Mouse (Mus musculus): Measurements from ENCODE around the gene Gm40193. TPM values are rescaled to one million over a fixed set of nuclear protein-coding genes. Genes with fewer than 3 reads are reported as not detected.
"Not testable (repeated sequence)": the region's sequence is repeated elsewhere in the genome, so short reads cannot be mapped to it uniquely, and the experiment has no call there.

The Gm40193 gene
- total and polyA plus RNA-seq, 2 experiments from 2014 or later, result not detected

GRCm38 (mm10) chr11:70577201-70577600, 44.5 kb upstream of the Gm40193 start:
- DNase-seq (ENCODE audit: low spot score), result no peak
- Histone ChIP-seq H3K27me3 (ENCODE audit: insufficient read depth, low read length) (no peaks in the 10 kb centered on the region), H3K36me3 (ENCODE audit: insufficient read depth, low read length) (no peaks in the 10 kb centered on the region; the same call in 1 of the 2 replicates), H3K9ac (replicated peaks; ENCODE audit: low read length, poor library complexity, severe bottlenecking) (no peak overlapping the region), H3K4me3 (ENCODE audit: low read depth, low read length) (no peak overlapping the region), H3K4me1 (ENCODE audit: insufficient read depth, low read length) (0 out of 2 replicates have a peak, but pooled peaks cover 4% of the 10 kb centered on the region), H3K27ac (ENCODE audit: low read depth, low read length) (no peak overlapping the region), H3K9me3 (ENCODE audit: low read length) (no peaks in the 10 kb centered on the region), H3K4me2 (ENCODE audit: low read depth, low read length, poor library complexity, severe bottlenecking) (no peak overlapping the region)
- TF ChIP-seq CTCF (IDR thresholded peaks at IDR 0.05), result no peak
- WGBS, result 82% methylated on average over 3 of the region's 3 CpGs
- no peak for ATAC-seq (ENCODE audit: low FRiP score)

- DNase-seq (ENCODE audit: low spot score), result no peak
These were observed 41.1 kb upstream of the Gm40193 start for GRCm38 (mm10) chr11:70573872-70574271.

GRCm38 (mm10) chr11:70572348-70572902, 39.7 kb upstream of the Gm40193 start:
- TF ChIP-seq CTCF (IDR thresholded peaks at IDR 0.05), result no peak
- ATAC-seq (ENCODE audit: low FRiP score) (no peak), DNase-seq (ENCODE audit: low spot score) (no peak)
- Histone ChIP-seq H3K4me3 (ENCODE audit: low read depth, low read length) (no peak overlapping the region), H3K36me3 (ENCODE audit: insufficient read depth, low read length) (peaks cover 7% of the 10 kb centered on the region; the same call in 1 of the 2 replicates), H3K9me3 (ENCODE audit: low read length) (no peaks in the 10 kb centered on the region), H3K27me3 (ENCODE audit: insufficient read depth, low read length) (no peaks in the 10 kb centered on the region), H3K4me1 (ENCODE audit: insufficient read depth, low read length) (no peaks in the 10 kb centered on the region), H3K9ac (replicated peaks; ENCODE audit: low read length, poor library complexity, severe bottlenecking) (no peak overlapping the region), H3K27ac (ENCODE audit: low read depth, low read length) (no peak overlapping the region), H3K4me2 (ENCODE audit: low read depth, low read length, poor library complexity, severe bottlenecking) (no peak overlapping the region)
- 64% methylated on average over 5 of the region's 5 CpGs for WGBS

More at GRCm38 (mm10) chr11:70573872-70574271, 41.1 kb upstream of the Gm40193 start:
- 59% methylated on average over 6 of the region's 6 CpGs for WGBS
- no peak for ATAC-seq (ENCODE audit: low FRiP score)
- Histone ChIP-seq H3K27ac (ENCODE audit: low read depth, low read length) (no peak overlapping the region), H3K4me2 (ENCODE audit: low read depth, low read length, poor library complexity, severe bottlenecking) (no peak overlapping the region), H3K9ac (replicated peaks; ENCODE audit: low read length, poor library complexity, severe bottlenecking) (no peak overlapping the region), H3K27me3 (ENCODE audit: insufficient read depth, low read length) (no peaks in the 10 kb centered on the region), H3K4me1 (ENCODE audit: insufficient read depth, low read length) (0 out of 2 replicates have a peak, but pooled peaks cover 3% of the 10 kb centered on the region), H3K9me3 (ENCODE audit: low read length) (no peaks in the 10 kb centered on the region), H3K4me3 (ENCODE audit: low read depth, low read length) (no peak overlapping the region), H3K36me3 (ENCODE audit: insufficient read depth, low read length) (no peaks in the 10 kb centered on the region; the same call in 1 of the 2 replicates)
- no peak for TF ChIP-seq CTCF (IDR thresholded peaks at IDR 0.05)

DNA sequence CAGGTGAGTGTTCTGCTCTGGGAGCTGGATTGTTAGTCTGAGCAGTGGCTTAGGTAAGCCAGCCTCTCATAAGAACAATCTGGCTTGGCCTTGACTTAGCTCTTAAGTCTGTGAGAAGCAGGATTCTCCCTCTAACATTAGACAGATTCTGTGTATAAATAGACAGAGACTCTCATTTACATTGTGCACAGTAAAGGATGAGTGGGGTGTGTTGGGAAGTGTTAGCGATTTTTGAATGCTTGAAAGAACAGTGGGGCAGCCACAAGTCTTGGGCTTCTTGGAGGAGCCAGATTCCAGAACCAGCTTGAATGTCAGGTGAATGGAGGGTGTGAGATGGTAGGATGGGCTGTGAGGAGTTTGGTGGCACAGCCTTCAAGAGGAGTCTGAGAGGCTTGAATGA, 38.9 kb upstream of the Gm40193 start:
- no peak for TF ChIP-seq CTCF (IDR thresholded peaks at IDR 0.05)
- Histone ChIP-seq H3K36me3 (ENCODE audit: insufficient read depth, low read length) (peaks cover 10% of the 10 kb centered on the region; the same call in 1 of the 2 replicates), H3K4me3 (ENCODE audit: low read depth, low read length) (no peak overlapping the region), H3K9ac (replicated peaks; ENCODE audit: low read length, poor library complexity, severe bottlenecking) (no peak overlapping the region), H3K4me2 (ENCODE audit: low read depth, low read length, poor library complexity, severe bottlenecking) (no peak overlapping the region), H3K27ac (ENCODE audit: low read depth, low read length) (no peak overlapping the region), H3K27me3 (ENCODE audit: insufficient read depth, low read length) (no peaks in the 10 kb centered on the region), H3K4me1 (ENCODE audit: insufficient read depth, low read length) (no peaks in the 10 kb centered on the region), H3K9me3 (ENCODE audit: low read length) (no peaks in the 10 kb centered on the region)
- 82% methylated on average over 1 of the region's 1 CpGs for WGBS
- ATAC-seq (ENCODE audit: low FRiP score), result no peak
- no peak for DNase-seq (ENCODE audit: low spot score)

- H3K4me3 ChIP-seq (ENCODE audit: low read depth, low read length); DNase-seq (ENCODE audit: low spot score); H3K4me2 ChIP-seq (ENCODE audit: low read depth, low read length, poor library complexity, severe bottlenecking); H3K9ac ChIP-seq (replicated peaks; ENCODE audit: low read length, poor library complexity, severe bottlenecking); H3K4me1 ChIP-seq (ENCODE audit: insufficient read depth, low read length); H3K27ac ChIP-seq (ENCODE audit: low read depth, low read length); H3K27me3 ChIP-seq (ENCODE audit: insufficient read depth, low read length); H3K9me3 ChIP-seq (ENCODE audit: low read length); ATAC-seq (ENCODE audit: low FRiP score): not testable (repeated sequence)
- WGBS, result 93% methylated on average over 1 of the region's 1 CpGs
- peaks cover 10% of the 10 kb centered on the region; the same call in 1 of the 2 replicates for H3K36me3 ChIP-seq (ENCODE audit: insufficient read depth, low read length)
These were observed 37.9 kb upstream of the Gm40193 start for GRCm38 (mm10) chr11:70570614-70571013.

DNA sequence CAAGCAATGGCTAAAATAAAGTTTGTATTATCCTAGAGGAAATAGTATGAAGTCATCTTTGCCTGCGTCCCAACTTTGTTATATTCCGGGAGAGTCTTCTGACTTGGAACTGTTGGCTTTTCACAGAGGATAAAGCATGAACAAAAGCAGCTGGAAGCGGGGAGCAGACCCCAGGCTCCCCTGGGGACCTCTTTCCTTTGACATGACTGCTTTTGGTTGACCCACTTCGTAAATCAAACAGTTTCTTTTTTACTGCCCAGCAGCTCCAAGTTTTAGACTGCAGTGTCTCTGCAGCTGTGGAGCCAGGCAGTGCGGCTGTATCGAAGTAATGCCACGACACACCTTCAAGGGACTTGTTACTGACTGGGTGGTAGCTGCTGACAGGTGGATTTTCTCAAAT, 33.8 kb upstream of the Gm40193 start:
- H3K4me2 ChIP-seq (ENCODE audit: low read depth, low read length, poor library complexity, severe bottlenecking), result no peak overlapping the region
- ATAC-seq (ENCODE audit: low FRiP score), result no peak
- no peak for TF ChIP-seq CTCF (IDR thresholded peaks at IDR 0.05)
- no peak for DNase-seq (ENCODE audit: low spot score)
- peaks cover 10% of the 10 kb centered on the region; the same call in 1 of the 2 replicates for H3K36me3 ChIP-seq (ENCODE audit: insufficient read depth, low read length)
- H3K9me3 ChIP-seq (ENCODE audit: low read length), result no peaks in the 10 kb centered on the region
- WGBS, result 57% methylated on average over 7 of the region's 7 CpGs
- H3K4me1 ChIP-seq (ENCODE audit: insufficient read depth, low read length), result peaks cover 12% of the 10 kb centered on the region
- no peak overlapping the region for H3K9ac ChIP-seq (replicated peaks; ENCODE audit: low read length, poor library complexity, severe bottlenecking)
- no peak overlapping the region for H3K27ac ChIP-seq (ENCODE audit: low read depth, low read length)
- H3K27me3 ChIP-seq (ENCODE audit: insufficient read depth, low read length), result no peaks in the 10 kb centered on the region
- H3K4me3 ChIP-seq (ENCODE audit: low read depth, low read length), result no peak overlapping the region

Data from midbrain, postnatal 0 days (tissue).